Mouse (Mus musculus) spleen, adult 18-20 months (tissue): ENCODE measurements around the gene Dpp7.

ENCODE experiments used
- DNase-seq, 2 experiments: peaks; one replicate each; pipeline ENCODE4 v3.0.0; 2022; ENCODE audit warnings: mixed read lengths in 2 of 2

Dpp7 gene

DNA sequence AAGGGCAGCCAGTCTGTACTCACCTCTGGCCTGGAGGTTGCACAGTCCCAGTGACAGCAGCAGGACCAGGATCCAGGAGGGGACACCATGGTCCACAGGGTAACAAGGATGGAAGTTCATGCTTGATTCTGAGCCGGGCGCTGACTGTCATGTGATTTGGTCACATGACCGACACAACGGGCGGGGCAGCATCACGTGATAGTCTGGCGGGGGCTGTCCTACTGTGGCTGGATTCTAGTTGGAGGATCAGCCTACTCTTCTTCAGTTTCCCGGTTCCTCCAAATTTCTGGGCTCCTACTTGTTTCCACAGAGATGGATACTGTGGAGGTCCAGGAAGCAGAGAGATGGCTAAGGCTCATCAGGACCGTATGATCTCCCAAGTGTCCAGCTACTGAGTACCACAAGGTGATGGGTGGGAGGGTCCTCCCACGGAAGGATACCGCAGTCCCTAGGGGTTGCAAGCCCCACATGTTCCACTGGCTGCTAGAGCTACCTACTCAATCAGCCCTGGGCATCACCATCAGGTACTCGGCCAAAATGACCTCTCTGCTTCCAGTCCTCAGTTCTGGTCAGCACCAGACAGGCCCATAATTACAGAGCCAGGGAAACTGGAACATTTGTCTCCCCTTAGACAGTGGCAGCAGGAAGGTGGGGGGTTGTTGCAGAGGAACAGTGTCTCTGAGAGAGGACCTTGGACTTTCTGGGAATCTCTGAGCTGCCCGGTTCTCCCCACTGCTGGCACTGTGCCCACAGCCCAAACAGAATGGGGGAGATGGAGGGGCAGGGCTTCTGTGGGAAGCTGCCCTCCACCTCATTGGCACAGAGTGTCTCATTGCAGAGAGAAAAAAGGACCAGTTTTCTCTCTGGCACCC, at the start of gene Dpp7:
Gene Dpp7 (minus strand): TSS at position 152 of the 872 bp plus-strand sequence.
- DNase-seq: peak; percentile 68 to 76

DNA sequence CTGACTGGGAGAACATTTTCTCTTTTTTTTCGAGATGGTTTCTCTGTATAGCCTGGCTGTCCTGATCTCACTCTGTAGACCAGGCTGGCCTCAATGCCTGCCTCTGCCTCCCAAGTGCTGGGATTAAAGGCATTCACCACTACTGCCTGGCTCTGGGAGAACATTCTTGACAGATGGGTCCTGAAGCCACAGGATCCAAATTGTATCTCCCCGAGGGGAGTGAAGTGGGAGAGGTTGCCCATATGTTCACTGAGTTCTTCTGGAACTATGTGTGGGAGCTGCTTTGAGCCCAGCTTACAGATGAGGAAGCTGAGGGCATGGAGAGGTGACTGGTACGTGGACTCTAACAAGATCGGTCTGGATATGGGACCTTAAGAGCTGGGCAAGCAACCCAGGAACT, 47.8 kb upstream of the Dpp7 start:
- DNase-seq: no peak

DNA sequence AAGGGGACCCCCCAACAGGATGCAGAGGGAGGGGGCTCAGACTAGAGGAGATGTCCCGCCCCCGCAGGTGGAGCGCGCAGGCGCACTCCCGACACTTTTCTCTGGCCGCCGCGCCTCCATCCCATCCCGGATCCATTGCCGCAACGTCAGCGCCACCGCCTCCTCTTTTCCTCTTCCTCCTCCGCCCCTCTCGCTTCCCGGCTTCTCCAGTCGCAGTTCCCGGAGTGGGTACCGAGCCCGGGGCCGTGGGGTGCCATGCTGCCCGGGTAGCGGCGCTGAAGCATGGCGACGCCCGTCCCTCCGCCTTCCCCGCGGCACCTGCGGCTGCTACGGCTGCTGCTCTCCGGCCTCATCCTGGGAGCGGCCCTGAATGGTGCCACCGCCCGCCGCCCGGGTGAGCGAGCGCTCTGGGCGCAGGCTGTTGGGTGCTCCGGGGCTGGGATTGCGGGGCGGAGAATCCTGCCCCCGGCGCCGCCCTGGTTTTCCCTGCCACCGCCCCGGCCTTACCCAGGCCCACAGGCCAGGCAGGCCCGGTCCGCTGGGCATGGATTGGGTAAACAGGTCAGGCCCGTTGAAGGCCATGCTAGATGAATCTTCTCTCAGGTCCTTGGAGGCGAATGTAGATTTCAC, 46.9 kb upstream of the Dpp7 start:
- peak in 1 of 2 experiments; percentile 30 for DNase-seq

DNA sequence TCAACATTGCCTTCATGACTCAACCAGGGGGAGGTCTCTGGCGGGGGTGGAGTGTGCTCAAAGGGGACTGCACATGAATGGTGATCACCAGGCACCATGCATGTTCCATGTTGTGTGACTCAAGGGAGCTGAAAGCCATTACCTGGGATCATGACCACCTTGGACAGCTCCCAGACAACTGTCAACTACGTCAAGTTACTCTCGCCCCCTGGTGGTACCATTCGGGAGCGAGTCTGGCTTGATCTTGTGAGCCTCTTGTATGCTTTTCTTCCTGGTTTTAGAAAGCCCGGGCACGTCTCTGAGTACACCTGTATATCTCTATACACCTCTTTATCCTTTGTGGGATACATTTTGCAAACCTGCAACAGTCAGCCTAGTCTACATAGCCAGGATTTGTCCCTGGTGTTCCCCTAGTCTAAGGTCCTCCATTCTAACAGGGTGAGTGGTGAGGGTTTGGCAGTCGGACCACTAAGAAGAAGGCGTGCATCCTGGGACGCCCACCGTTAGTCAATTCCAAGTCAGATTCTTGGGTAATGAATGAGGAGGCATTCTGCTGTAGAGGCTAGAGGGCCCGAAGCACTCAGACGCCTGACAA, 46.3 kb upstream of the Dpp7 start:
- peak; percentile 47 to 78 for DNase-seq

DNA sequence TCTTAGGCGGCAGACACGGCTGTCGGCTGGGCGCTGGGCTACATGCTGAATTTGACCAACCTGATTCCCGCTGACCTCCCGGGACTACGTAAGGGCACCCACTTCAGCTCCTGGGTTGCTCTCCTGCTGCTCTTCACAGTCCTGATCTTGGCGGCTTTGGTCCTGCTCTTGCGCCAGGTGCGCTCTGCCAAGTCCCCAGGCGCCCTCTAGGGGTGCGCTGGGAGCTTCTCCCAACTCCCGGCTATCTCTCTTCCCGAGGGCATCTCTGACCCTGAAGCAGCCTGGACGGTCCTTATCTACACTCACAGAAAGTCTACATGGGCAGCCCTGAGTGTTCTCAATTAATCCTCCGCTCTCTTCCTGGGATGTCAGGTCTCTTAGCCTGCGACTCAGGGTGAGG, 44.6 kb upstream of the Dpp7 start:
- no peak for DNase-seq

DNA sequence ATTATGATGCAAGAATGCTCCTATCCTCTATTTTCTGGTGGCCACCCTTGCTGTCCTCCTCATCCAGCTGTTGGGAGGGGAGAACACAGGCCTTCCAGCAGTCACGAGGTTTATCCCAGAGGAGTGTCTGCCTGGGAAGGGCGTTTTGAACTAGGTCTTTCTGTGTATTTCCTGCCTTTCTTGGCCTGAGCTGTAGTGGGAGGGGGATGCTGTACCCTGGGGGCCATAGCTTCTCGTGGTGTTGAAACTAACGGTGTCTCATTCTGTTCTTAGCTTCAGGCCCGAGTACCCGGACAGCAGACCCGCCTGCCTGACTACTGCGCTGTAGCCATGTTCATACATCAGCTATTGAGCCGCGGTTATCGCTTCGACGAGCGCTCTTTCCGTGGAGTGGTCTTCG, 44.1 kb upstream of the Dpp7 start:
- DNase-seq: no peak

DNA sequence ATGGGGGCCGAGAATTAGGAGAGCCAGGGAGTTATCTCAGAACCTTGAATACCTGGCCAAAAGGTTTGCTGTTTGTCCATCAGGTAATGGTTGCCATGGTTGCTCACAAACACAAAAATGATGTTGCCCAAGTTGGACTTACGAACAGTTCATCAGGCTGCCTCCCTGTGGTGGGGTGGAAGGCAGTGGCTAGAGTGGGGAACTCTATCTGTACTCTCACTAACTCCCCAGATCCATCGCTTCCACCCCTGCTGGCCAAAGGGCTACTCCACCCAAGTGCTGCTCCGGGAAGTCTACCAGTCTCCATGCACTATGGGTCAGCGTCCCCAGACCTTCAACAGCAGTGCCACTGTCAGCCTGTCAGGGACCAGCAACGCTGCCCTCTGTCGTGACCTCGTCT, 42.9 kb upstream of the Dpp7 start, which contains the start of gene Npdc1:
Gene Npdc1 (plus strand): TSS at position 301 of the 400 bp plus-strand sequence.
- no peak for DNase-seq

DNA sequence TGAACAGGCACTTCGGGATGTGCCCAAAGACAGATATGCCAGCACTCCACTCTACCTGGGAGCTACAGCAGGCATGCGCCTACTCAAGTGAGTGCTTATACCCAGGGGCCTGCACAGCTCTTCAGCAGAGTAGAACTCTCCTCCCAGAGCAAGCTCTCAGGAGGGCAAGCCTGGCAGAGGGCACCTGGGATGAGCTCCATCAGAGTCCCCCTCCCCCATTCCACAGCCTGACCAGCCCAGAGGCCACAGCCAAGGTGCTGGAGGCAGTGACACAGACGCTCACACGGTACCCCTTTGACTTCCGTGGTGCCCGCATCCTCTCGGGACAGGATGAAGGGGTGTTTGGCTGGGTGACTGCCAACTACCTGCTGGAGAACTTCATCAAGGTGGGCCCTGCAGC, 41.9 kb upstream of the Dpp7 start:
- no peak for DNase-seq

DNA sequence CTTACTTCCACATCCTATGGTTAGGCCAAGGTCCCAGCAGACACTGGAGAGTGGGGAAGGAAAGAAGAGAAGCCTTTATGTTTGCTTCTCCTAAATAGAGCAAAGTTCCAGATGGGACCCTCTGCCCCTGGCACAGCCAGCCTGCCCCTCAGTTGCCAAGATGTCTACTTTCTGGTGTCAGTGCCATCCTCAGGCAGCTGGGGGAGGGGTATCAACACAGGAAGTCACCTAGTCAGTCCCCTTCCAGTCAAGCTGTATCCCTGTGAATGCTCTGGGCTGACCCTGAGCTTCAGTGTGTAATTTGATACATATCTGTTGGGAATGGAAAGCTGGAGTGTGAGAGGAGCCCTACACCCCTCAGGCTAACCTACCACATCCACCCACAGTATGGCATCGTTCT, 40.9 kb upstream of the Dpp7 start:
- DNase-seq: no peak

DNA sequence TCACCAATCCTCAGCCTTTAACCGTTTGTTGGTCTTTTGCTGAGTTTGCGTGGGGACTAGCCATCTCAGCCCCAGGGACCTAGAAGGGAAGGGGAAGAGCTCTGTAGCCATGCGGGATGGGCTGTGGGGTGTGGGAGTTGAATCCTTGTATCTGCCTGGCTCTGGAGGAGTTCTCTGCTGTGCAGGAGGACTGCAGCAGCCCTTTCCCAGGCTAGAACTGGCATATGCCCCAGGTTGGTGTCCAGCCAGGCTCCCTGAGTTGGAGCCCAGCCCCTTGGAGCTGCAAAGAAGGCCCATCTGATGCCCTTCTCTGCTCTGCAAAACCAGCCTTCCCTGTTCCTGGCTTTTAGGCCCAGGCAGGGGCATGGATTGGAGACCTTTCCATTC, 40.4 kb upstream of the Dpp7 start:
- DNase-seq: no peak

DNA sequence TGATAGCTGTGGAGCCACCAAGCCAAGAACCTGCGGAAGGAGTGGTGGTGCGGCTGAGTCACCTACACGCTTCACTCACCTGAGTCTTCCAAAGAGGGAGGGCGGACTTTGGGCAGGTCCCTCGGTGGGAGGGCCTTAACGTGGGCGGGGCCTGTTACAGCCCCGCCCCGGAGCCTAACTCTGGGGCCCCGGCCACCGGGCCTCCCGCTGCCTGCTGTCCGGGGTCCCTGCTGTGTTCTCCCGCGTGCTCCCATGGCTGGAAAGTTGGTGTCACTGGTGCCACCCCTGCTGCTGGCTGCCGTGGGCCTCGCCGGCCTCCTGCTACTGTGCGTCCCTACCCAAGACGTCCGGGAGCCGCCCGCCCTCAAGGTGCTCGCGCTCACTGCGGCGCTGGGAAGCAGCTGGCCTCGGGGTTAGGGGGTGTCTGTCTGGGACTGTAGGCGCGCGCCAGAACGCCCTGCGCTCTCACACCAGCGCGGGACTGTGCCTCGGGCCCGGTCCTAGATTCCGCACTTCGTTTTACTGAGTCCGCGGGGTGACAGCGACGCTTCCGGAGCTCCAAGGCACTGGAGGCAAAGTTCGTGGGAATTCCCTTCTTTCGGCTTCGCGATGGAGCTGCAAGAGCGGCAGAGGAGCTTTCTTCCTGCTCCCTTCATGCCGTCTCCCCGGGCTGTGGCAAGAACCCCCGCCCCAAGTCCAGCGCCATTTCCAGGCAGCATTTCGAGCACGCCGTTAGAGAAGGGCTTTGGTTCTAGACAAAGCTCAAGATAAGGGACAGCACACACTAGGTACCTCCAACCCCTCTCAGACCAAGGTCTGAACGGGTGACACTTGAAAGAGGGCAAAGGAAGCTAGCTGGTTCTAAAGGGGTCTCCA, 39.8 kb upstream of the Dpp7 start, which contains the start of gene Entpd2:
Gene Entpd2 (plus strand): TSS at position 154 of the 876 bp plus-strand sequence.
- no peak for DNase-seq

DNA sequence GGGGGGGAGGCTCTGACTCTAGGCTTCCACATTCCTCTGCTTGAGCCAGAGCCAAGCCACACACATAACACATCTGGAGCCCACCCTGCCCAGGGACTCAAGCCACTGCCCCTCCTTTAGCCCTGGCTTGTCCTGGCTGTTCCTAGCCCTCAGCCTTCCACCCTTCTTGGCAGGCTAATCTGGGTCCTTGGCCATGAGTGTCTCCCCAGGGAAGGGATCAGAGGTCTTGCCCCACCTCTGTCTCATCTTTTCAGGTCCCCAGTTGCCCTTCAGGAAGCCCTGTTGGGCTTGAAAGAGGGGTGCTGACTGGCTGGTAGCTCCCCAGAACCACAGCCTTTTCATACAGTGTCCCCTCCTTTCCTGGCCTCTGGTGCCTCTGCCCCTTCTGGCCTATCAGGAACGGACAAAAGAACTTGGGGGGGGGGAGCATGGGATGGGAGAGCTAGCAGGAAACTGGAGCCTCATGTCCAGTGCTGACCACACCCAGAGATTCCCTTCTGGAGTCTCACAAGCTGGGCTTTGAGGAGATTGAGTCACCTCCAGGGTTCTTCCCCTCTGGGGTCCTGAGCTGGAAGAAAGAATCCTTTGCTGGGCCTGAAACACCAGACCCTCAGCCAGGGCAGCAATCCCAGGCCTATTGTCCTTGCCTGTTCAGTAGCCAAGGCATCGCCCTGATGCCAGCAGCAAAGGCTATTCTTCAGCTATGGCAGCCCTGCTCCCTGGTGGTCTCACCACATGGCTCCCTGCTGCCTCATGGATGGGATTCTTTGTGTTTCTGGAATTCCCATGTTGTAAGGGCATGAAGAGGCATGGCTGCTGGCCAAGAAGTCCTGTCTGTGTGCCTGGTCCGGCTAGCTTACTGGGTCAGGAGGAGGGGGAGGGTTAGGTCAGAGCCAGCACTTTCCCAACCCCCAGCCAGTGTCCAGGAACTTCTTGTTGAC, 38.4 kb upstream of the Dpp7 start:
- DNase-seq: no peak

DNA sequence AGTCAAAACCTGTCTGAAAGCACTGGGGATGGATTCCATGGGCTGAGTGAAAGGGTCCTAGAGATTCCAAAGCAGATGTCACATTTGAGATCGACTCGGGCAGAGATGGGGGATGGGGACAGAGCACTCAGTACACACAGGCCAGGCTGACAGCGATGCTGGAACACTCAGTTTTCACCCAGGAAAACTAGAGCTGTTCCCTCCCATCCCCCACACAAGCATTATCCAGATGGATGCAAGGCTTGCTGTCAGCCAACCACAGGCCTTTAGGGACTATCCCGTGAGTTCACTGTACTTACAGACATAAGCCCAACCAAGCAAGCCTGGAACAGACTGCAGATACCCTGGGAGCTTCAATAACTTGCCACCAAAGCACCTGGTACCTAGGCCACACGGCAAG, 35.1 kb upstream of the Dpp7 start:
- DNase-seq: no peak

DNA sequence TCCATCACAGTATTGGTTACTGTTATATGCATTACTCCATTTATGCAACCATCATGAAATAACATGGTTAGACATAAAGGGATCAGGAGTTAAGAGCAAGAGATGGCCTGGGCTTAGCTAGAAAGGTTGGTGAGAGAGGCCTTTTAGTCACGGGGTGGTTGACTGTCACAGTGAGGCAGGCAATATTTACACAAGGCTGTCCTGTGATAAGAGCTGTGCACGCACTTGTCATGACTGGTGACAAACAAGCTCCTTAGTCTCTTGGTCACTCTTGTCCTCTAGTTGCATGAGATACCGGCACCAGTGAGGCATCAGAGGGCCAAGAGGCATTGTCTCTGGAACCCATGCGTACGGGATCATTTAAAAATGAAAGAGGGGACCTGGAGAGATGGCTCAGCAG, 28.3 kb upstream of the Dpp7 start:
- DNase-seq: no peak

DNA sequence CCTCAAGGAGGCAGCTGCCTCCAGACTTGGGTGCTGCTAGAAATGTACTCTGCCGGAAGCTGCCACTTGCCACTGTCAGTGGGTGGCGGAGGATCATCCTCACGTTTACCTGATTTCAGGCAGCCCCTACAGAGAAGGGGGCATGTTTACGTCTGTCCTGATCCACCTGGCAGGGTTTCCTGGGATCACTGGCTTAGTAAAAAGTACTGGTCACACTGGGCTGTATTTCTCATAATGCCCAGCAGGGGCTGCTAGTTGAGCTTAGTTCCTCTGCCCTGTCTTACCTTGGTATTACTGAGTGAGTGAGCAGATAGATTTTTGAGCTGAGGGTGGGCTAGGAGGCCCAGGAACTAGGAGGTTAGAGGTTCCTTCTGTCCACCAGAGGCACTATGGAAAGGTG, 20.4 kb upstream of the Dpp7 start:
- peak in 1 of 2 experiments; percentile 40 for DNase-seq

DNA sequence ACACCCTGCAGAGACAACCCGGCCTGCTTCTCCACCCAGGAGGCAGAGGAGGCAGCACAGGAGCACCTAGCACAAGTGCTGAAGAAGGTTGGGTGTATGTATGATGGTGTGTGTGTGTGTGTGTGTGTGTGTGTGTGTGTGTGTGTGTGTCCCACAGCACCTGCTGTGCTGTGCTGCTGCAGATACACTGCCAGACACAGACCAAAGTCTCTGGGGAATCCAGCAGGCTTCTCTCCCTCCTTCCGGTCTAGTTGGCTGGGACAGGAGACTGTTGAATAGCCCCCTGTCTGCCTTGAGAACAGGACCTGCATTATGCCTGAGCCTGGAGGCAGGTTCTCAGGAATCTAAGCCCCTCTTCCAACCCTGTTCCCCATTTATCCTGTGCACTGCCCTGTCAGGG, 17.3 kb upstream of the Dpp7 start:
- DNase-seq: no peak

DNA sequence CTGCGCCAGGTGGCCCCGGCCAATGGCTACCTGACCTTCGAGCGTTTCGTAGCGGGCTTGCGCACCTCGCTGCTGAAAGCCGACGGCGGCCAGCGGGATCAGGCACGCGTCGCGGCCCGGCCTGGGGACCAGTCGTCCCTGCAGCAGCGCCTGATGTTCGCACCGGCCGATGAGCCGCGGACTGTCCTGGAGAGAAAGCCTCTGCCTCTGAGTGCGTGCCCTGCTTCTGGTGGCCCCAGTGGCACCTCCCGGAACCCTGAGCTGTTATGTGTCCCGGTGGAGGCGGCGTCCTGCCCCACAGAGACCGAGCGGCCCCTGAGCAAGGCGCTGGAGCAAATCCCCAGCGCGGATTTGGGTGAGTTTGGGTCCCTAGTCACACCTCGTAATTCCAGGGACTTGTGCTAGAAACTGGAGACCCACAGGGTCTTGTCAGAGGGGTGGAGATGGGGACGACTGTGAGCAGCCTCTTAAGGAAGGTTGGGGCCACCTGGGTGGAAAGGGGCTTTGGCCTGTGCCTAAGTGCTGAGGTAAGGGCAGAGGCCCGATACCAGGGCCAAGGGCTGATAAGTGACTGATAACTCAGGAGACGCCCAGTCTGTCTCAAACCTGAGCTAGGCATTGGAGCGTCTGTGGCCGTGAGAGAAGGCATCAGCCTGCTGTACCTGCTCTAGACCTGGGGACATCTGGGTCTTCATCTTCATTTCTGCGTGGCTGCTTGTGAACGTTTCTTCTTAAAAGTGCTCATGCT, 16.7 kb upstream of the Dpp7 start:
- DNase-seq: no peak

DNA sequence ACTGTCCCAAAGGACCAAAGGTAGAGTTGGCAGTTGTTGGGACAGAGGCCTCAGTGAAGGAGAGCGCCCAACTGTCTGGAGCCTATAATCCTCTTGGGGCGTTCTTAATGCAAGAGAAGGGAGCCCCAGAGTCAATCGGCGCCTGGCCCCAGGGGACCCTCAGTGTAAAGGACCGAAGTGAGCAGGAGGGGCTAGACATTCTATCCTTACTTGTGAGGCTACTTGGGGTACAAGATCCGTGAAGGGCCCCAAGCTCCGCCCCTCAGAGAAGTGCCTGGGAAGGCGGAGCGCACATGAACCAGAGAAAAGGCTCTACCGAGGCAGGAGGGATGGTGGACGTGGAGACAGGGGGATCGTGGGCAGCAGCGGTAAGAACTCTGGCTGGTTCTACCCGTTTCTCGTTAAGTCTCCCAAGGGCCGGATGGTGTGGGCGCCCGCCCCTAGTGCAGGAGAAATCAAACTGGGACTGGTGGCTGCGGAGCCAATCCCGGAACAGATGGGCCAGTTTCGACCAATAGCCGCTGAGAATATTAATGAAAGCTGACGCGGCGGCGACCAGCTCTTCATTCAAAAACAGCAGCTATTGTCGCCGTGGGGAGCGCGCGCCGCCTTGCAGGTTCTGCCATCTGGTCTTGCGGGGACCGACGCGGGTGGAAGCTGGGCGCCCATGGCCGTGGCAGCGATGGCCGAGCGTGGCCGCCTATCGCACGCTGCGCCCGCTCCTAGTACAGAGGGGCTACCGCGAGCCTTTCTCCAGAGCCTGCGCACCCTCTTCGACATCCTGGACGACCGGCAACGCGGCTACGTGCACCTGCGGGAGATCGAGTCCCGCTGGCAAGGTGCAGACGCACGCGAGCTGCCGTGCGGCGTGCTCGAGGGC, 15.8 kb upstream of the Dpp7 start, which contains the start of gene Sapcd2:
Gene Sapcd2 (plus strand): TSS at position 558 of the 880 bp plus-strand sequence.
- peak; percentile 70 to 77 for DNase-seq

DNA sequence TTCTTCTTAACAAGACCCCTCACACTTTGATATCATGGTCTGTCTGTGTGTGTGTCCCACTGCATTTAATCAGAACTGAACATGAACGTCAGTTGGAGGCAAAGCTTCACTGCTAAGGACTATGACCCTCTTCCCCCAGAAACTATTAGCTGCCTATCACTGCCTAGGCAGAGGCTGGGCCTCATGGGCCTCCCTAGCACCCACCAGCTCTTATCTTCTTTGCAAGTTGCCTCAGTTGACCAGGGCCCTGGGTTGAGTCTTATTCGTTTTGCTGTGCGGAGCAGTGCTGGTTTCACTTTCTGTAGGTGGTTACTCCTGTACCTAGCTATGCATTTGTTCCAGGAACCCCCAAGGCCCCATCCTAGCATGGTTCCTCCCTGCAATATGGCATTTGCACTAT, 13.8 kb upstream of the Dpp7 start:
- no peak for DNase-seq
